Mouse (Mus musculus): Measurements from ENCODE around the gene Gm21858. TPM values are rescaled to one million over a fixed set of nuclear protein-coding genes. Genes with fewer than 3 reads are reported as not detected.
"Not testable (repeated sequence)": the region's sequence is repeated elsewhere in the genome, so short reads cannot be mapped to it uniquely, and the experiment has no call there.

Gene Gm21858
- total RNA-seq (2021) = not detected
- long read RNA-seq, experiment 1 = 0 reads
- long read RNA-seq, experiment 2 = 0 reads

DNA sequence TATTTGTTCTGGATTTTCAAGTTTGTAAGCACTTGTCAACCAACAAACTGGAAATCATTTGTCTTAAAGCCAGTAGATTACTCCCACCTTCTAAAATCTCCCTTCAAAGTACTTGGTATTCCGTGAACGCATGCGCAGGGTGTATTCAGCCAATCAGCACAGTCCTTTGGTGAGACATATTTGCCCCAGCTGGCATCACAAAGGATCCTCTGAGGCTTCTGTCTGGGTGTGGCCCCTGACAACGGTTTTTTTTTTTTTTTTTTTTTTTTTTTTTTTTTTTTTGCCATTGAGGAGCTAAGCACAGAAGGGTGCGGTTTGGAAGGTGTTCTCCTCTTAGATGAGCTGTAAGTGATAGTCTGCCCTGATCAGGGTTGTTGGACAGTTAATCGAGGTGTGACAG is at the start of gene Gm21858:
Gm21858 (plus strand) TSS at position 301 of the 400 bp plus-strand sequence.
- DNase-seq (ENCODE audit: low spot score in 2 of 2); intact Hi-C loops (cut with DNase I): not testable (repeated sequence)

Data from left cerebral cortex, postnatal 14 days (tissue).